Comparison of ENCODE assay signal across 9 mouse cellular contexts in the genomic region with DNA sequence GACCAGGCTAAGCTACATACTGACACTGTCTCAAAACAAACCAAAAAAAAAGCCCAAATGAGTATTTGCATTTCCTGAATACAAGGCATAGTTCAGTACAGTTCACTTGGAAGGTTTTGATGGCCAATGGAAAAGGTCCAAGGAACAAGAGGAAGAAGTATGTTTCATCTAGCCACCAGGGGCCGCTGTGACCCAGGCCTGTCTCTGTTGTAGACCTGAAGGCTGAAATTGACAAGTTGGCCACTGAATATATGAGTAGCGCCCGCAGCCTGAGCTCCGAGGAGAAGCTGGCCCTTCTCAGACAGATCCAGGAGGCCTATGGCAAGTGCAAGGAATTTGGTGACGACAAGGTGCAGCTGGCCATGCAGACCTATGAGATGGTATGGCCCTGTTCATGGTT. TPM values are rescaled to one million over a fixed set of nuclear protein-coding genes. Genes with fewer than 3 reads are reported as not detected.
A peak's percentile ranks its signal among the peaks of the same experiment; 100 is the strongest.
DNase-seq lines count a peak whose midpoint lies in the region; ATAC-seq and TF ChIP-seq lines count a peak whose summit lies in the region.
"Had no signal": no experiment of that assay in that cellular context is flagged by ENCODE, and none has a peak within 500 bp of the region (broad histone marks: within the 10 kb centered on the region; RNA-seq: fewer than 3 reads in every experiment).

No protein-coding gene starts in this region.

- H3K27ac ChIP-seq in forebrain, embryonic 13.5 days, result no peak overlapping the region
- no peak overlapping the region for H3K27ac ChIP-seq in lung, embryonic 14.5 days (ENCODE audit: low read depth)
- H3K27ac ChIP-seq: liver, embryonic 15.5 days had no signal

- H3K4me1 ChIP-seq in G1E (ENCODE audit: insufficient read depth, low read depth, low read length), result peaks cover 18% of the 10 kb centered on the region
- no peaks in the 10 kb centered on the region for H3K4me1 ChIP-seq in forebrain, embryonic 13.5 days
- H3K4me1 ChIP-seq in lung, embryonic 14.5 days (ENCODE audit: insufficient read depth), result no peaks in the 10 kb centered on the region

- H3K9me3 ChIP-seq in G1E (replicated peaks), result no peaks in the 10 kb centered on the region
- no peaks in the 10 kb centered on the region for H3K9me3 ChIP-seq in forebrain, embryonic 13.5 days (replicated peaks)
- no peaks in the 10 kb centered on the region for H3K9me3 ChIP-seq in lung, embryonic 14.5 days (ENCODE audit: low read depth, low read length)
- H3K9me3 ChIP-seq: liver, embryonic 15.5 days had no signal

- H3K9ac ChIP-seq in forebrain, embryonic 13.5 days, result no peak overlapping the region
- H3K9ac ChIP-seq in lung, embryonic 14.5 days, result no peak overlapping the region
- H3K9ac ChIP-seq: liver, embryonic 15.5 days had no signal

- H3K27me3 ChIP-seq in G1E (ENCODE audit: insufficient read depth, low read length), result no peaks in the 10 kb centered on the region
- H3K27me3 ChIP-seq in forebrain, embryonic 13.5 days, result no peaks in the 10 kb centered on the region
- no peaks in the 10 kb centered on the region for H3K27me3 ChIP-seq in lung, embryonic 14.5 days (ENCODE audit: insufficient read depth, low read length)
- H3K27me3 ChIP-seq: liver, embryonic 15.5 days had no signal

- peak; percentile 57 for DNase-seq in G1E (ENCODE audit: low spot score)
- DNase-seq in c-Kit-positive CD71-positive TER-119-negative erythroid progenitor cells, embryonic 14.5 days (ENCODE audit: low read depth), result peak; percentile 81
- DNase-seq in layer of hippocampus, adult 18-20 months (ENCODE audit: low spot score in 2 of 2), result peak; percentile 60 to 82
- DNase-seq in lung, embryonic 14.5 days, result peak; percentile 92
- DNase-seq in ovary, adult 18-20 months (ENCODE audit: low spot score), result peak; percentile 36
- DNase-seq in thymus, postnatal 10 days (ENCODE audit: low spot score in 2 of 2), result peak; percentile 38 to 78

- whole genome bisulfite sequencing in forebrain, embryonic 13.5 days, result 30% methylated on average over 5 of the region's 5 CpGs
- 28% methylated on average over 5 of the region's 5 CpGs for WGBS in lung, embryonic 14.5 days

- H3K4me3 ChIP-seq in G1E (ENCODE audit: low read depth, low read length), result no peak overlapping the region
- no peak overlapping the region for H3K4me3 ChIP-seq in forebrain, embryonic 13.5 days
- H3K4me3 ChIP-seq in lung, embryonic 14.5 days (ENCODE audit: low read depth, low read length), result no peak overlapping the region
- H3K4me3 ChIP-seq: liver, embryonic 15.5 days had no signal

- ATAC-seq in G1E (ENCODE audit: extremely low read depth, insufficient number of reproducible peaks, low FRiP score, poor library complexity, severe bottlenecking), result peak; percentile 68
- peak; percentile 69 for ATAC-seq in forebrain, embryonic 13.5 days
- peak; percentile 63 to 78 for ATAC-seq in hematopoietic stem cell, adult 5-6 weeks (replicated peaks in 1 of 2; ENCODE audit: insufficient read depth in 1 of 2, low FRiP score in 2 of 2, low TSS enrichment in 1 of 2, low read depth in 1 of 2, poor library complexity in 2 of 2, severe bottlenecking in 2 of 2)
- peak; percentile 45; the same call in 1 of the 2 replicates for ATAC-seq in lung, embryonic 14.5 days (ENCODE audit: insufficient read depth)

- peaks cover 91% of the 10 kb centered on the region for H3K36me3 ChIP-seq in G1E (replicated peaks)
- peaks cover 79% of the 10 kb centered on the region for H3K36me3 ChIP-seq in forebrain, embryonic 13.5 days (ENCODE audit: poor library complexity, severe bottlenecking)
- H3K36me3 ChIP-seq in lung, embryonic 14.5 days (ENCODE audit: insufficient read depth), result peaks cover 79% of the 10 kb centered on the region

- no peak overlapping the region for H3K4me2 ChIP-seq in forebrain, embryonic 13.5 days
- H3K4me2 ChIP-seq in lung, embryonic 14.5 days, result no peak overlapping the region
- H3K4me2 ChIP-seq: liver, embryonic 15.5 days had no signal

- TF ChIP-seq CTCF in G1E (IDR thresholded peaks at IDR 0.05; ENCODE audit: low read depth, low read length), result peak; percentile 85
- TF ChIP-seq CTCF in lung, embryonic 14.5 days (IDR thresholded peaks at IDR 0.05; ENCODE audit: low read depth), result peak; percentile 94

RNA-seq across cellular contexts. Expression of a gene that starts 2.8 kb away (rescaled TPM):
- total RNA-seq in G1E (2014; fragmentation: Nextera tagmentation), result 11.8 and 16.1 TPM in 2 replicates
- 4.7 and 8.1 TPM in 2 replicates for total RNA-seq in G1E (2017)
- 6.4 and 9.4 TPM in 2 replicates for polyA plus RNA-seq in G1E (2012)
- polyA plus RNA-seq in forebrain, embryonic 13.5 days (2015; fragmentation: Nextera tagmentation; extraction: Ambion mirVana), result 19.1 and 20.9 TPM in 2 replicates
- total RNA-seq in hematopoietic stem cell, adult 5-6 weeks (2017), result 7.6 and 7.8 TPM in 2 replicates
- total RNA-seq in layer of hippocampus, adult 18-20 months (2021), result 10 to 100 TPM; 15.7 to 17.7 TPM
- polyA plus RNA-seq in lung, embryonic 14.5 days (2014; fragmentation: Nextera tagmentation; extraction: Ambion mirVana), result 13.6 TPM in 2 replicates

RNA-seq across cellular contexts. Expression of a gene that starts 7.1 kb away (rescaled TPM):
- total RNA-seq in G1E (2014; fragmentation: Nextera tagmentation) (36.2 and 37.5 TPM in 2 replicates), G1E (2017) (99.6 and 118 TPM in 2 replicates)
- 14.3 and 14.6 TPM in 2 replicates for polyA plus RNA-seq in G1E (2012)
- polyA plus RNA-seq in forebrain, embryonic 13.5 days (2015; fragmentation: Nextera tagmentation; extraction: Ambion mirVana), result 190 and 200 TPM in 2 replicates
- 92.9 and 101 TPM in 2 replicates for total RNA-seq in hematopoietic stem cell, adult 5-6 weeks (2017)
- total RNA-seq in layer of hippocampus, adult 18-20 months (2021), result 10 to 100 TPM; 54.1 to 54.6 TPM
- polyA plus RNA-seq in lung, embryonic 14.5 days (2014; fragmentation: Nextera tagmentation; extraction: Ambion mirVana), result 97.9 and 101 TPM in 2 replicates

RNA-seq across cellular contexts. Expression of a gene that starts 21.0 kb away (rescaled TPM):
- total RNA-seq in G1E (2014; fragmentation: Nextera tagmentation) (0.83 and 2.3 TPM in 2 replicates), G1E (2017) (2.4 and 2.6 TPM in 2 replicates)
- 0.83 and 1.4 TPM in 2 replicates for polyA plus RNA-seq in G1E (2012)
- polyA plus RNA-seq in forebrain, embryonic 13.5 days (2015; fragmentation: Nextera tagmentation; extraction: Ambion mirVana), result 0.38 and 0.44 TPM in 2 replicates
- 8.0 and 8.8 TPM in 2 replicates for total RNA-seq in hematopoietic stem cell, adult 5-6 weeks (2017)
- total RNA-seq in layer of hippocampus, adult 18-20 months (2021), result under 1 TPM; 0.56 to 0.87 TPM
- polyA plus RNA-seq in lung, embryonic 14.5 days (2014; fragmentation: Nextera tagmentation; extraction: Ambion mirVana), result 0.31 and 0.49 TPM in 2 replicates

RNA-seq across cellular contexts. Expression of a gene that starts 37.7 kb away (rescaled TPM):
- total RNA-seq in G1E (2014; fragmentation: Nextera tagmentation) (71.2 and 79.6 TPM in 2 replicates), G1E (2017) (22.9 and 25.7 TPM in 2 replicates)
- 51.7 and 52.8 TPM in 2 replicates for polyA plus RNA-seq in G1E (2012)
- 18.1 and 19.9 TPM in 2 replicates for polyA plus RNA-seq in forebrain, embryonic 13.5 days (2015; fragmentation: Nextera tagmentation; extraction: Ambion mirVana)
- 29.0 and 29.2 TPM in 2 replicates for total RNA-seq in hematopoietic stem cell, adult 5-6 weeks (2017)
- total RNA-seq in layer of hippocampus, adult 18-20 months (2021), result 10 to 100 TPM; 43.1 to 44.9 TPM
- 13.2 and 14.8 TPM in 2 replicates for polyA plus RNA-seq in lung, embryonic 14.5 days (2014; fragmentation: Nextera tagmentation; extraction: Ambion mirVana)

RNA-seq across cellular contexts. Expression of a gene that starts 49.1 kb away (rescaled TPM):
- total RNA-seq in G1E (2014; fragmentation: Nextera tagmentation), result 235 and 241 TPM in 2 replicates
- 326 and 362 TPM in 2 replicates for total RNA-seq in G1E (2017)
- polyA plus RNA-seq in G1E (2012), result 188 and 219 TPM in 2 replicates
- polyA plus RNA-seq in forebrain, embryonic 13.5 days (2015; fragmentation: Nextera tagmentation; extraction: Ambion mirVana), result 114 and 119 TPM in 2 replicates
- total RNA-seq in hematopoietic stem cell, adult 5-6 weeks (2017), result 499 and 599 TPM in 2 replicates
- 100 to 1,000 TPM; 153 to 176 TPM for total RNA-seq in layer of hippocampus, adult 18-20 months (2021)
- 82.5 and 92.4 TPM in 2 replicates for polyA plus RNA-seq in lung, embryonic 14.5 days (2014; fragmentation: Nextera tagmentation; extraction: Ambion mirVana)

Comparison
In these comparisons a context has a peak if more than half of its experiments do, and no peak if none do; other contexts are left out.
1. DNase-seq: peak in every context shown above with its lines; median percentile 92 in lung, embryonic 14.5 days; 81 in c-Kit-positive CD71-positive TER-119-negative erythroid progenitor cells, embryonic 14.5 days; 71 in layer of hippocampus, adult 18-20 months; 58 in thymus, postnatal 10 days; 57 in G1E; 36 in ovary, adult 18-20 months.